Mouse (Mus musculus) thymus, postnatal 36 days (tissue): ENCODE measurements around the gene Tcf7l1.

Experiments used
- DNase-seq, 2 experiments: peaks; one replicate each; pipeline ENCODE4 v3.0.0; 2022; ENCODE audit warnings: mixed read lengths in 2 of 2

Tcf7l1 gene

GRCm38 (mm10) chr6:72743624-72744041, 45.4 kb downstream of the Tcf7l1 start:
- no peak for DNase-seq

DNA sequence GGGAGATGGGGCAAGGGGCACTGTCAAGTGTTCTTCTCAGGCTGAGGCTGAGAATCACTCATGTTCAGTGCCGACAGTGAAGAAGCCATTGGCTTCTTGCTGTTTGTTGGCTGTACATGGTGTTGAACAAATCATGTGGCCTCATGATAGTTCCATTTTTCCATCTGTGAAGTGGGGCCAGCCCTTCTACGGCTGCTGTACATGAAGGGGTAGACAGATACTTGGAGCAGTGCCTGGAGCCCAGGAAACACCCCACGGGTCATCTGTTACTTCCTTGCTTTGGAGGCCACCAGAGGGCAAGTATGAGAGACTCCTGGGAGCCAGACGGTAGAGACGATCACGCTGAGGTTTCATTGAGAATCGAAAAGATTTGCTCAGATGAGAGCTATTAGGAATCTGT, 46.7 kb downstream of the Tcf7l1 start:
- no peak for DNase-seq

GRCm38 (mm10) chr6:72740596-72741421, 48.2 kb downstream of the Tcf7l1 start:
- no peak for DNase-seq

- no peak for DNase-seq
Measured at GRCm38 (mm10) chr6:72736872-72737271, 52.2 kb downstream of the Tcf7l1 start.

DNA sequence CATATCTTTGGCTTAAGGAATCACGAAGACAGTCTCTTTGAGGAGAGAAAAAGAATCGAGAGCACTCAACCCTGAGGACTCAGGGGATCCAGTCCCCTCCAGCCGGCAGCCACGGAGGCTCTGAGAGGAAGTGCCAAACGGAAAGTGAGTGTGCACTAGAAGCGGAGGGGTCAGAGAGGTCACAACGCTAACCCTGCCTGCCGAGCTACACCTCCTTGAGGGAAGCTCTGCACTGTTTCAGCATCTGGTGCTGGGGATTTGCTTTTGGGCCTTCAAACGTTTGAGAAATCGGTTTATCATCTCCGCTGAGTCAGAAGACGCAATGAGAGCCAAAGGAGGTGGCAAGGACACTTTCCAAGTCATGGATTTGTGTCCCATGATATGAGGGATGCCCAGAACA, 53.8 kb downstream of the Tcf7l1 start:
- DNase-seq: no peak

DNA sequence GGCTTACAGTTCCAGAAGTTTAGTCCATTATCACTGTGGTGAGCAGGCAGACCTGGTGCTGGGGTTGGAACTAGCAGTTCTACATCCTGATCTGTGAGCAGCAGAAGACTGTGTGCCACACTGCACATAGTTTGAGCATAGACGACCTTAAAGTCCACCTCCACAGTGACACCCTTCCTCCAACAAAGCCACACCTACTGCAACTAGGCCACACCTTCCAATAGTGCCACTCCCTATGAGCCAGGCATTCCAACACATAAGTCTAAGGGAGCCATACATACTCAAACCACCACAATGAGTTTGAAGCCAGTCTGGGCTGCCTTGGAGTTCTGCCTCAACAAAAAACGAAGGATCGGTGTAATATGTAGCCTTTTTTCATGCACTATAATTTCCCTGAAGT, 55.7 kb downstream of the Tcf7l1 start:
- DNase-seq: no peak

DNA sequence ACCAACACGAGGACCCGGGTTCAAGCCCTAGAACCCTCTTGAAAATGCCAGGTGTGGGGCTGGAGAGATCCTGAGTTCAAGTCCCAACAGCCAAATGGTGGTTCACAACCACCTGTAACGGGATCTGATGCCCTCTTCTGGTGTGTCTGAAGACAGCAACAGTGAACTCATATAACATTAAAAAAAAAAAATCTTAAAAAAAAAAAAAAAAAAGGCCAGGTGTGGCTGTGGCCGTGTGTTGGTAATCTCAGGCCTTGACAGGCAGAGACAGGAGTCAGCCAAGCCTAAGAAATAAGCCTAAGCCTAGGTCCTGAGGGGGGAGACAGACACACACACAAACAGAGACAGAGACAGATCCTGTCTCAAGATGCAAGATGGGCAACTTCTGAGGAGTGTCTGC, 56.9 kb downstream of the Tcf7l1 start:
- DNase-seq: no peak

- DNase-seq: no peak
Measured at GRCm38 (mm10) chr6:72730560-72730849, 58.5 kb downstream of the Tcf7l1 start.

- DNase-seq: no peak
Measured at GRCm38 (mm10) chr6:72729831-72730559, 59.1 kb downstream of the Tcf7l1 start.

GRCm38 (mm10) chr6:72727826-72728225, 61.2 kb downstream of the Tcf7l1 start:
- no peak for DNase-seq

DNA sequence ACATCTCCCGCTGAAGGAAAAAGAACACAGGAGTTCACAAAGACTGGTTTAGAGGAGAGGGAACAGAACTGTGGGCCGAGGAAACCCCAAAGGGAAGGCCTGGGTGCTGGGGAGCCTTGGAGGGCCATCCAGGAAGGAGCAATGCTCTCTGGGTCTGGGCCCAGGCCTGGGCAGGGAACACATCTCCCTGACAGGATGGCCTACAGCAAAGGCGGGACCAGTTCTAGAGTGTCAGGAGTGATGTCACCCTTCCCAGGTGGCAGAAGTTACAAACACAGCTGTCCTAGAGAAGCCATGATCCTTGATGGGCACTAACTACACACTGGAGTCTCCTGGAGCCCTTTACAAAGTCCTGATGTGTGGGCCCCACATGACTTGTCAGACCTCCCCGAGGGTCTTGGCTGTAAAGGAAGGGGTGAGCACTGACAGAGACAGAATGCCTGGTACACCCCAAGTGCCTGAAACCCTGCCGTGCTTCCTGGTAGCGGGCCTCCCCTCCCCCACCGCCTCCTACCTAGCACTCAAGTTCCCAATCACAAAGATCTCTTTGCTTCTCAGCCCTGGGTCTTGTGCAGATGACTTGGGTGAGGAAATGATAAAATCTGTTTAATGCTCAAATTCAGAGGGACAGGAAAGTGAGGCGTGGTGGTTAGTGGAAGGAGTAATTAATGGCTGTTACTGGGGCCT, 64.4 kb downstream of the Tcf7l1 start:
- peak; percentile 18 to 30 for DNase-seq

DNA sequence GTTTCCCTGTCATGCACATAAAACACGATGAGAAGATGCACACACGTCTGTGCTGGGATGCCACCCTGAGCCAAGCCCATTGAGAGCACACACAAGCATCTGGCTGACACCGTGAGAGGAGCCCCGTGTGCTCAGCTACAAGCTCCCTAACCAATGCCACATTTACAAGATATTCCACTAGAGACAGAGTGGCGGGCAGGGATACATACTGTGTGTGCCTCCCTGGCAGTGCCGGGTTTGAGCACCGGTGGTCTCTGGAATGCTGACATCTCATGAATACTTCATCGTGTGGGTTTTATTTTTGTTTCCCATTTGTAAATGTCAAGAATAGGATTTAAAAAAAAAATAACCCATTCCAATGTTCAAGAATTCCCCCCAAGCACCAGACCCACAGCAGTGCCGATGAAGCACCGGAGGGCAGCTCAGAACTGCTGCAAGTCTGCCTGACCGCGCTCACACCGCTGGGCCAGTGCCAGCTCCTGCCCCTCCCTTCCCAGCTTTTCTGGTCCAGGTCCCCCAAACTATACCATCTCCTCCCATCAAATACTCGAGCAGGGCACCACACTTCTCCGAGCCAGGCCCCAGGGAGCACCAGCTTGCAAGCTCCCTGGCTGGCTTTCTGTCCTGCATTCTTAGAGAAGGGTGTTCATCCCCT, 65.2 kb downstream of the Tcf7l1 start:
- DNase-seq: no peak

DNA sequence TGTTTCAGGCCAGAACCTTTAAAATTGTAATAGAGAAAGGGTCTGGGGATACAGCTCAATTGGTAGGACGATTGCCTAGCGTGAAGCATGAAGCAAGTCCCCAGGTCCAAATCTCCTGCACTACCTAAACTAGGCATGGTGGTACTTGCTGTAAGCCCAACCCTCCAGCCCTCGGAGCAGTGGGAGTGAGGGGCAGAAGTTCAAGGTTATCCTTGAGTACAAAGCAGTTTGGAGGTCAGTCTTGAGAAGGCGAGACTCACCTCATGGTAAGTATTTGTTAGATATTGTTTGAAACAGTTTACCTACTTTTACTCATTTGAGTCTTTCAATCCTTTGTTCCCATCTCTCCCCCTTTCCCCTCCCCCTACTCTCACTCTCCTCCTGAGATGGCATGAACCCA, 65.9 kb downstream of the Tcf7l1 start:
- DNase-seq: no peak

GRCm38 (mm10) chr6:72720852-72721251, 68.2 kb downstream of the Tcf7l1 start:
- DNase-seq: no peak

DNA sequence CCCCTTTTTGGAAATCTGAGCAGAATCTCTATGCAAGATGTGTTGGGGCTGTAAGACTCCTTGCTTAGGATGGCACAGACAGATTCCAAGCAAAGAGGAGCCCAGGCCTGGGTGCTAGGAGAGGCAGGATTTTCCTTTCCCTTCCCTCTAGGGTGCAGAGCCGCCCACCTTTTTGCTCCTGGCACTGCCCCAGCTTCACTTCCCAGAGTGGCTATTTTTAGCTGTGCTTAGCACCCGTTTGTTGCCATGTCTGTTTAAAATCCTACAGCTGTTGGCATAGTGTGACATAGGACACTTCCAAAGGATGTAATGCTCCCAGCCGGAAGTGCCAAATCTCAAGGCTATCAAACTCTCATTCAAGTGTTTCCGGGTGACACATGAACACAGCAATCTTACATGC, 74.3 kb downstream of the Tcf7l1 start:
- no peak for DNase-seq

DNA sequence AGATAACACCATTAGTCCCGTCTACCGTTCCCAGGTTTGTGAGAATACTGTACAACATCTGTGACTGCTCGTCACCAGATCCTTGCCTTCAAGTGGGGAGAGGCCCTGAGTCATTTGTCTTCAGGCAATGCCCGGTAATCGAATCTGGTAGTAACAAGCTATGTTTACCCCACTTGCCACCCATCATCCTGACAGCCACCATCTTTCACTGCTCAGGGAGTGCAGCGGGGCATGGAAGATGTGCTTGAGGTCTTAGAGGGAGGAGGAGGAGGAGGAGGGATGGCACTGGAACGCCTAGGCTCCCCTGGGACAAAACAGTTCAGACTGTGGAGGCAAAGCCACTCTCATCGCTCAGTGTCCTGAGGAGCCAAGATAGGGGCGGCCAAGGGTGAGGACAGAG, 74.8 kb downstream of the Tcf7l1 start:
- no peak for DNase-seq

DNA sequence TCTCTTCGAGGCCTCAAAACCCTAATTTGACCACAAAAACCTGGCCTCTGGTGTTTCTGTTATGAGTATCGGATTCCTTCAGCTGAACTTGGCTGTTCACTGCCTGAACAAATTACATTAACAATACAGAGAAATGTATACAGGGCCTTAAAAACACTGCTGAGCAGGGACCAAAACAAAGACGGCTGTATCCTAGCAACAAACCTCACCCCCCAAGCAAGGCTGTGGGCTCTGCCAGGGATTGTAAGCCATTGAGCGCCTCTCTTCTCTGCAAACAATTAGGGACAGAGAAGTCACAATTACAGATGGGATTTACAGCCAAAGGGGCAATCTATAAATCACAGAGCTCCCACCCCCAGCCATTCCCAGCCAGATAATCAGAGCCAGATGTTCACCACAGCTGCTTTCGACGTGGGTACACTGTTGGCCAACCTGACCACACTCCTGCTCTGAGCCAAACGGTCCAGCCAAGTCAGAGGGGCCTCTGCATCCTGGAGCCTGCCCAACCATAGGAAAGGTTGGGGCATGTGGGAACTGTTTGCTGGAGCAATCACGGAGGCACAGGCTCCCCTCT, 77.5 kb downstream of the Tcf7l1 start:
- no peak for DNase-seq

GRCm38 (mm10) chr6:72710897-72711507, 78.1 kb downstream of the Tcf7l1 start:
- DNase-seq: no peak

DNA sequence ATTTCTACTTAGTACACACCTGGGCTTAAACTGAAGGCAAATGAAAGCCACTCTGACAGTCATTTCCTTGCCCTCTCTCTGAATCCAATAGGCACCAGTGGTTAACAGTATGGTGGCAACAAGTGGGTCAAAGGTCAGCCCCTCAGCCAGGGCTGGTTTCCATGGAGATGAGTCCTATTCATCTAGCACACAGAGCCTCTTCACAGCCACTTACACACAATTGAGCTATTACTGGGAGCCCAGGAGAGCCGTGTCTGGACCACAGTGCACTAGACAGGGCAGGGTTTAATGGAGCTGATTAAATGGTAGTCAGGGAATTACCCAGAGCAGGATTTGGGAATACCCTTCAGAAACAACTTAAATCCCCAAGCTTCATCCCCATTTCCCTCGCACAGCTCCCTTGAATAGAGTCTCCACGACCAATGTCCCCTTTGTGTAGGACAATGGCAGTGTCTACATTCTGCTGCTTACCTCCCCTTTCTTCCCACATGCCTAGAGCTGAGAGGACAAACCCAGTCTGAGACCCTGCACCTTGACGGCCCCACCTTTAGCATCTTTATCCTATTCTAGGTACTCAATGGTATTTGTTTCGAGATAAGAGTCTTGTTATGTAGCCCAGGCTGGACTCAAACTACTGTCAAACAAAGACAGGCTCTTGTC, 89.5 kb downstream of the Tcf7l1 start:
- DNase-seq: no peak

DNA sequence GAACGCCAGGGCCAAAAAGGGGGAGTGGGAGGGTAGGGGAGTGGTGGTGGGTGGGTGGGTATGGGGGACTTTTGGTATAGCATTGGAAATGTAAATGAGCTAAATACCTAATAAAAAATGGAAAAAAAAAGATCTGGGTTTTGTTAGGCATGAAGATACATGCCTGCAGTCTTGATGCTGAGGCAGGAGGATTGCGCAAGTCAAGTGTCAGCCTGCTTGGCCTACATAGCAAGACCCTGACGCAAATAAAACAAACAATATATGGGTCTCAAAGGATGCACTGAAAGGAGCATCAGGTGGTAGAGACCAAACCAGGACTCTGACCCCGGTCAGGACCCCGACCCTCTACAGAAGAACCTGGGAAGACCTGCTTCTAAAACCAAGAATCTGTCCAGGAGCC, 90.5 kb downstream of the Tcf7l1 start:
- no peak for DNase-seq

GRCm38 (mm10) chr6:72696601-72697335, 92.3 kb downstream of the Tcf7l1 start:
- DNase-seq: no peak
